Mouse (Mus musculus): ENCODE measurements around the gene Ranbp1.
A peak's percentile ranks its signal among the peaks of the same experiment; 100 is the strongest.

Ranbp1 gene

GRCm38 (mm10) chr16:18234671-18235388 lies 13.7 kb downstream of the Ranbp1 start, which contains the start of gene Zdhhc8:
Zdhhc8 (minus strand) TSS chr16:18235136.
- DNase-seq (ENCODE audit: low spot score): peak; percentile 79

- DNase-seq (ENCODE audit: low spot score): no peak
Measured at GRCm38 (mm10) chr16:18233919-18234670, 14.4 kb downstream of the Ranbp1 start.

GRCm38 (mm10) chr16:18233451-18233850 lies 15.1 kb downstream of the Ranbp1 start:
- DNase-seq (ENCODE audit: low spot score): no peak

- DNase-seq (ENCODE audit: low spot score): no peak
Measured at GRCm38 (mm10) chr16:18231451-18231850, 17.1 kb downstream of the Ranbp1 start.

- DNase-seq (ENCODE audit: low spot score): no peak
Measured at GRCm38 (mm10) chr16:18231047-18231446, 17.5 kb downstream of the Ranbp1 start.

GRCm38 (mm10) chr16:18230617-18231016 lies 17.9 kb downstream of the Ranbp1 start:
- no peak for DNase-seq (ENCODE audit: low spot score)

GRCm38 (mm10) chr16:18229622-18230021 lies 18.9 kb downstream of the Ranbp1 start:
- peak; percentile 87 for DNase-seq (ENCODE audit: low spot score)

GRCm38 (mm10) chr16:18228856-18229255 lies 19.7 kb downstream of the Ranbp1 start:
- no peak for DNase-seq (ENCODE audit: low spot score)

GRCm38 (mm10) chr16:18227897-18228422 lies 20.6 kb downstream of the Ranbp1 start:
- no peak for DNase-seq (ENCODE audit: low spot score)

GRCm38 (mm10) chr16:18227187-18227586 lies 21.3 kb downstream of the Ranbp1 start:
- no peak for DNase-seq (ENCODE audit: low spot score)

- no peak for DNase-seq (ENCODE audit: low spot score)
Measured at GRCm38 (mm10) chr16:18222188-18222587, 26.3 kb downstream of the Ranbp1 start.

GRCm38 (mm10) chr16:18221543-18221898 lies 27.0 kb downstream of the Ranbp1 start:
- DNase-seq (ENCODE audit: low spot score): no peak

- no peak for DNase-seq (ENCODE audit: low spot score)
Measured at GRCm38 (mm10) chr16:18220856-18221542, 27.5 kb downstream of the Ranbp1 start.

- DNase-seq (ENCODE audit: low spot score): no peak
Measured at GRCm38 (mm10) chr16:18220001-18220400, 28.5 kb downstream of the Ranbp1 start.

- DNase-seq (ENCODE audit: low spot score): no peak
Measured at GRCm38 (mm10) chr16:18218580-18218996, 29.9 kb downstream of the Ranbp1 start.

GRCm38 (mm10) chr16:18217579-18217978 lies 31.0 kb downstream of the Ranbp1 start, which contains the start of gene Ccdc188:
Ccdc188 (plus strand) TSS chr16:18217879.
- DNase-seq (ENCODE audit: low spot score): no peak

GRCm38 (mm10) chr16:18214858-18215257 lies 33.7 kb downstream of the Ranbp1 start:
- no peak for DNase-seq (ENCODE audit: low spot score)

- peak; percentile 72 for DNase-seq (ENCODE audit: low spot score)
Measured at GRCm38 (mm10) chr16:18213689-18214088, 34.8 kb downstream of the Ranbp1 start.

- DNase-seq (ENCODE audit: low spot score): peak; percentile 95
Measured at GRCm38 (mm10) chr16:18211417-18212171, 36.9 kb downstream of the Ranbp1 start.

- DNase-seq (ENCODE audit: low spot score): peak; percentile 88
Measured at GRCm38 (mm10) chr16:18210701-18211416, 37.7 kb downstream of the Ranbp1 start.

All from layer of hippocampus, adult 11-12 months (tissue).